Mouse (Mus musculus) cortical plate, adult 2 months (tissue): ENCODE data around the gene 1700056E22Rik. TPM values are rescaled to one million over a fixed set of nuclear protein-coding genes. Genes with fewer than 3 reads are reported as not detected.

Experiments
- H3K27ac ChIP-seq: fragments of 200-500 bp; 2 replicates; pipeline ENCODE4 v1.5.1; 2012; ENCODE audit warnings: low read length, control low read depth, inconsistent platforms; ENCODE audit not compliant: insufficient read depth
- H3K4me1 ChIP-seq: fragments of 200-500 bp; 2 replicates; pipeline ENCODE4 v1.6.1; 2011; ENCODE audit warnings: low read length; ENCODE audit not compliant: control insufficient read depth, insufficient read depth
- H3K4me3 ChIP-seq: fragments of 200-500 bp; 2 replicates; pipeline ENCODE4 v1.5.1; 2011; ENCODE audit warnings: mild to moderate bottlenecking, low read length, control low read depth; ENCODE audit not compliant: insufficient read depth
- CTCF ChIP-seq: fragments of 200-500 bp; IDR thresholded peaks from 2 replicates; pipeline ENCODE4 v1.5.1; 2011; ENCODE audit warnings: mild to moderate bottlenecking, control low read depth, low read length; ENCODE audit not compliant: insufficient read depth; ENCODE audit errors: extremely low read depth
- POLR2A ChIP-seq: fragments of 200-500 bp; IDR thresholded peaks from 2 replicates; pipeline ENCODE4 v1.6.1; 2011; ENCODE audit warnings: mild to moderate bottlenecking, low read length, control low read depth; ENCODE audit not compliant: insufficient read depth; ENCODE audit errors: extremely low read depth
- polyA plus RNA-seq: library from polyadenylated mRNA; depleted of rRNA; stranded (reverse); fragments of >200 nt; gene quantifications from 2 replicates; pipeline ENCODE4 v1.2.3, GENCODE M21; 2012; rRNA removed

Gene 1700056E22Rik
- polyA plus RNA-seq, 1 experiment: 0.23 TPM

DNA sequence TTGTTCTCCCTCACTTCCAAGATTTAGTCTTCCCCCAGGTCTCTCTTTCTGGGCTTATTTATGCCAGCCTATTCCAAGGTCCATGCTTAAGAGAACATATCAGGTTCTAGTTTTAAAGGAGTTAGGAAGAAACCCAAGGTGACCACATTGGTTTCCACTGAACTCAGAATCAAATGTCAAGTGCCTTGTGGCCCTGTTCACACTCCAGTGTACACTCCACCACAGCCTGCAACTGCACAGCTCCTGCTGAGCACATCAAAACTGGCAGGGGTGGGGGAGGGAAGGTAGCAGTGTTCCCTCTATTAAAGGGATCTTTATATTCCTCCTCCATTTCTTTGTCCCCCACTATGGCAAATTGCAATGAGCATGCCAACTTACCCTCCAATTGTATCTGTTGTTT, 28.0 kb downstream of the 1700056E22Rik start:
- Histone ChIP-seq H3K4me3 (no peak overlapping the region), H3K4me1 (no peaks in the 10 kb centered on the region), H3K27ac (no peak overlapping the region)
- TF ChIP-seq CTCF (no peak), POLR2A (no peak)

DNA sequence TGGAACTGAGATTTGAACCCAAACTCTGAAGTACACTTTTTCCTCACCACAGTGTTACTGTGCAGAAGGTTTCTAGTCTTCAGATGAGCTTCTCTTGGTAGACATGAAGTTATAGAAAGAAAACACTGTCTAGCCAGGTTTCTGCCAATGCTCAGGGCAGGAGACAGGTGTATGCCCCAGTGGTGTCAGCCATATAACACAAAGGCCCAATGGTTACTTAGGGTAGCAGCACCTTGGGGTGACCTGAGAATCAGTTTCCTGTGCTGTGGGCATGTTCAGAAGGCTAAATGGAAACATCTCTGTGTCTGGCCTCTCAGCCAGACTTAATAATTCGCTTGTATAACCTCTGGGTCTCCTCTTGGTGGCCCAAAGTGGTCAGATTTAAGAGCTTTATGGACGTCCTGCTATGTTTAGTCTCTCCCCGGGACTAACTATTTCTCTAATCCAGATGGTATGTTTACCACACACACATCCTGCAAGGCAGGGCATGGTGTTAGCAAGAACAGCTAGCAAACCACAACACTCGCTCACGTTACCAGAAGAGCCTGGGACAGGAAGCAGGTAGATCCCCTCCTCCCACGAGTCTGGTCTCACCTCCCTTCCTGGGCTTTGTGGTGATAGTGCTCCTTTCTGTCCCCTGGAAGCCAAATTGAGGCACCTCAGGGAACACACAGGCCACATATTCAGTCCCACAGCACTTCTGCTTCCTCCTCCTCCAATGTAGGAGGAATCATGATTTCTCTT, 28.6 kb downstream of the 1700056E22Rik start:
- TF ChIP-seq POLR2A (no peak), CTCF (no peak)
- Histone ChIP-seq H3K27ac (no peak overlapping the region), H3K4me1 (no peaks in the 10 kb centered on the region), H3K4me3 (no peak overlapping the region)

DNA sequence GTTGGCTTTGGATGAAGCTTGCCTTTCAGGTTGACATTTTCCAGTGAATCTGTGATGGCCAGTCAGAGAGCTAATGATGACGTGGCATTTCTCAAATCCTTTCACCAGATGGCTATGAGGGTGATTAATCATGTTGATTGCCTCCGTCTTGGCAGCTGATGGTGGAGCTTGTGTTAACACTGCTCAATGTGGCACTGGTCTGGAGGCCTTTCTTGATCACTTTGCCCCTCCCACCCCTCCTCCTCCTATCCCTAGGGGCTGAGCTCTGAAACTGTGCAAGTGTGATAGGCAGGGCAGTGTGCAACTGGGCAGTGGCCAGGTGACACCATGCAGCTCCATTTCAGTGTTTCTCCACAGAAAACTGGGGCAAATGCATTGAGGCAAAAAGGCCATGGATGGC, 29.8 kb downstream of the 1700056E22Rik start:
- TF ChIP-seq CTCF (no peak), POLR2A (no peak)
- Histone ChIP-seq H3K27ac (no peak overlapping the region), H3K4me3 (no peak overlapping the region), H3K4me1 (no peaks in the 10 kb centered on the region)

DNA sequence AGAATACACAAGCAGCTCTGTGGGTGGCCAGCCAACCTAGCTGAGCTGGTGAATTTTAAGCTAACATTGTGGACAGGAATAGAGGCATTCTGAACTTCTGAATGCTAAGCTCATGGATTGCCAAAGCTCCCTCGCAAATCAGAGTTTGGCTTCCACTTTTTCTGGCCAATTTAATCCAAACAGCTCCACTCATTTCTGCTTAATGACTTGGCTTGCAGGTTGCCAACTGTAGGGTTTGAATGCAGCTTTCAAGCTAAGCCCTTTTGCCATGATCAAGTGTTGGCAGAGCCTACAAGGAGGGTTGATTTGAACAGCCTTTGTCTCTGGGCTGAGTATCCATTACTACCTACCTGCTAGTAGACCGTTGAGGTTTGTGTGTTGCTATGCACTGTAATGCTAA, 31.6 kb downstream of the 1700056E22Rik start:
- no peaks in the 10 kb centered on the region for H3K4me1 ChIP-seq
- H3K4me3 ChIP-seq: no peak overlapping the region
- no peak overlapping the region for H3K27ac ChIP-seq
- TF ChIP-seq POLR2A: no peak
- TF ChIP-seq CTCF: no peak

GRCm38 (mm10) chr1:183997207-183997606, 36.9 kb downstream of the 1700056E22Rik start:
- Histone ChIP-seq H3K27ac (no peak overlapping the region), H3K4me3 (no peak overlapping the region), H3K4me1 (no peaks in the 10 kb centered on the region)
- no peak for TF ChIP-seq POLR2A
- no peak for TF ChIP-seq CTCF

DNA sequence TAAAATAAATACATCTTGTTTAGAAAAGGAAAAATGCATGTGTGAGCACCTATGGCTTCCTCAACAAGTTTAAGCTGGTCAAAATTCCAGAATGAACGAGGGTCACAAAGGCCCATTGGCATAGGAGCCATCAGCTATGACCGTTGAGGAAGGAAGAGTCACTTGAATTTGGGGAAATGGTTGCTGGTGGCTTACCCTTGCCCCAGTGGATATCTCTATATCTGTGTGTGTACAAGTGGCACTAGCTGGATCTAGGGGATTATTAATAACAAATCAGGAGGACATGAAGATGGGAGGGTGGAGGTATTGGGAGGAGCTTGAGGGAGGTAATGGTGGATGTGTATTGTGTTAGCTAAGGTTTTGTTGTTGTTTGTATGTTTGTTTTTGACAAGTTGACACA, 42.2 kb downstream of the 1700056E22Rik start:
- Histone ChIP-seq H3K4me1 (no peaks in the 10 kb centered on the region), H3K4me3 (no peak overlapping the region), H3K27ac (no peak overlapping the region)
- TF ChIP-seq CTCF: no peak
- TF ChIP-seq POLR2A: no peak

- TF ChIP-seq POLR2A (no peak), CTCF (no peak)
- H3K4me1 ChIP-seq: no peaks in the 10 kb centered on the region
- H3K4me3 ChIP-seq: no peak overlapping the region
- no peak overlapping the region for H3K27ac ChIP-seq
Observed at GRCm38 (mm10) chr1:183987711-183988245, 46.3 kb downstream of the 1700056E22Rik start.

Other genes with a start within 250 kb of the 1700056E22Rik start
- 8.0 and 8.9 TPM in 2 replicates for gene Dusp10, start 21.0 kb downstream of the 1700056E22Rik start, polyA plus RNA-seq